Mouse (Mus musculus) stomach, postnatal 0 days (tissue): ENCODE data around the gene Nktr. TPM values are rescaled to one million over a fixed set of nuclear protein-coding genes. Genes with fewer than 3 reads are reported as not detected.

ENCODE experiments used
- ATAC-seq: fragments of 200-750 bp; cut with Nextera tagmentation; 2 replicates; pipeline ENCODE4 v1.8.0; 2017; ENCODE audit not compliant: low FRiP score, low TSS enrichment
- DNase-seq: peaks from one replicate; pipeline ENCODE4 v3.0.0-alpha.2; 2016; ENCODE audit warnings: low spot score
- H3K27ac ChIP-seq: fragments of 300-500 bp; sonication (generic); replicated peaks from 2 replicates; pipeline ENCODE4 v1.5.1; 2014; ENCODE audit warnings: mild to moderate bottlenecking, control low read depth
- H3K27me3 ChIP-seq: fragments of 300-500 bp; sonication (generic); 2 replicates; pipeline ENCODE4 v1.6.1; 2014; ENCODE audit warnings: low read length; ENCODE audit not compliant: control insufficient read depth, insufficient read depth
- H3K36me3 ChIP-seq: fragments of 300-500 bp; sonication (generic); 2 replicates; pipeline ENCODE4 v1.6.1; 2014; ENCODE audit warnings: low read length, mixed read lengths; ENCODE audit not compliant: control insufficient read depth, insufficient read depth
- H3K4me1 ChIP-seq: fragments of 300-500 bp; sonication (generic); replicated peaks from 2 replicates; pipeline ENCODE4 v1.6.1; 2014; ENCODE audit warnings: antibody characterized with exemption; ENCODE audit not compliant: control insufficient read depth, insufficient read depth
- H3K4me2 ChIP-seq: fragments of 300-500 bp; sonication (generic); replicated peaks from 2 replicates; pipeline ENCODE4 v1.6.1; 2014; ENCODE audit warnings: low read depth, mild to moderate bottlenecking, control low read depth, moderate library complexity
- H3K4me3 ChIP-seq: fragments of 300-500 bp; sonication (generic); 2 replicates; pipeline ENCODE4 v1.5.1; 2014; ENCODE audit warnings: low read depth, low read length, control low read depth
- H3K9ac ChIP-seq: fragments of 300-500 bp; sonication (generic); 2 replicates; pipeline ENCODE4 v1.6.1; 2014; ENCODE audit warnings: mild to moderate bottlenecking, low read length, control low read depth, mixed read lengths
- H3K9me3 ChIP-seq: fragments of 300-500 bp; sonication (generic); 2 replicates; pipeline ENCODE4 v1.6.1; 2016; ENCODE audit warnings: low read length; ENCODE audit not compliant: control insufficient read depth
- CTCF ChIP-seq: IDR thresholded peaks from 2 replicates; pipeline ENCODE4 v1.5.1; 2016; ENCODE audit warnings: antibody characterized with exemption, low read depth, mild to moderate bottlenecking, moderate library complexity
- EP300 ChIP-seq: optimal IDR thresholded peaks from 2 replicates; pipeline ENCODE3; 2016; ENCODE audit warnings: antibody characterized with exemption
- WGBS: fragments of 180-500 bp; shearing (Covaris S2); extraction: QIAGEN DNeasy Blood & Tissue Kit; methylation state at CpG from one replicate; pipeline ENCODE4 v1.1.7; 2014; 5-methylcytosine and 5-hydroxymethylcytosine counted together
- polyA plus RNA-seq: library from polyadenylated mRNA; unstranded; fragments of >200 nt; fragmentation: Nextera tagmentation; extraction: Ambion mirVana; gene quantifications from 2 replicates; pipeline ENCODE4 v1.2.1, GENCODE M21; 2015

Gene Nktr
- polyA plus RNA-seq, 1 experiment from 2014 or later, result 32.0 TPM

DNA sequence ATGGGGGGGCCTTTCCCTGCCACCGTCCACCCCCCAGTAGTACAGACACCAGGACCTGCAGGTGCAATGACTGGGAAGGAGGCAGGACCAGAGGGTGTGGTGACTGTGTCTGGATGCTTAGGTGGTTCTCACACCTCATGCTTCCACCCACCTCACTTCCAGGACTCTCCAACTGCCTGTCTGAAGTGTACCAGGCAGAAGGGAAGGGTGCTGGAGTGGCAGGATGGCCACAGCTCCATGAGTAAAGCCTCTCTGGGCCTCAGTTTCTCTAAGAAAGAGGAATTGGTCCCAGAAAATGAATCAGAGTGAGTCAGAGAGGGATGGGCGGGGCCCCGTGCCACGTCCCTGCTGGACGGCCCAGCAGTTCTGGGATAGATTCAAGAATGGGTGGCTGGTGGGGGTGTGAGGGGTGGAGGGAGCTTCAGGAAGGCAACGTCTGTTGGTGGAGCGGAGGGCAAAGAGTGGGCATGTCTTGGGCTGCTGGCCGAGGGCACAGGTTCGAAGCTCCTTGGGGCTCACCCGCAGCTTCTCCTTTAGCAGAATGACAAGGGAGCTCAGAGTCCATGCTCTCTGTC is 42.2 kb downstream of the Nktr start:
- Histone ChIP-seq H3K9me3 (no peaks in the 10 kb centered on the region), H3K27me3 (no peaks in the 10 kb centered on the region), H3K27ac (peak overlapping the region; percentile 92), H3K4me1 (0 out of 2 replicates have a peak, but pooled peaks cover 8% of the 10 kb centered on the region), H3K4me3 (peak overlapping the region; percentile 73; the same call in 1 of the 2 replicates), H3K9ac (peak overlapping the region; percentile 89; the same call in 1 of the 2 replicates), H3K4me2 (peak overlapping the region; percentile 96), H3K36me3 (peaks cover 7% of the 10 kb centered on the region; the same call in 1 of the 2 replicates)
- TF ChIP-seq CTCF (no peak), EP300 (no peak)
- 37% methylated on average over 10 of the region's 10 CpGs for WGBS
- peak; percentile 47 for DNase-seq
- no peak for ATAC-seq

DNA sequence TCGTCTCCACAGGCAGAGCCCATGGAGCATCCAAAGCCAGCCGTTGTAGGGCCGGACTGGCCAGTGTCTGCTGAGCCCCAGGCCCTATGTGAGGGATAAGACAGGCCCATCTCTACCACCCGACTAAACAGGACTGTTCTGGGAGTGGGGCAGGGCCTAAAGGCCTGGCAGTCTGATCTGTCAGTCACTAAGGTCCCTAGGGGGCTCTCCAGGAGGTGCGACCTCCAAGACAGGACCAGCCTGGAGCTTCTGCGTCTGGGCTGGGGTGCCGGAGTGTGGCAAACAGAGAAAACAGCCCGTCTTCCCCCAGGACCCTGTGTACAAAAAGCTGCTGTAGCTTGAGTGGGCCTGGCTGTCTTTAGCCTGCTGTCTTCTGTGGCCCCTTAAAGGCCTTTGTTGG is 42.8 kb downstream of the Nktr start:
- no peak for DNase-seq
- Histone ChIP-seq H3K4me2 (no peak overlapping the region), H3K4me1 (0 out of 2 replicates have a peak, but pooled peaks cover 8% of the 10 kb centered on the region), H3K36me3 (peaks cover 6% of the 10 kb centered on the region; the same call in 1 of the 2 replicates), H3K9me3 (no peaks in the 10 kb centered on the region), H3K27ac (no peak overlapping the region; the same call in 1 of the 2 replicates), H3K27me3 (no peaks in the 10 kb centered on the region), H3K4me3 (no peak overlapping the region), H3K9ac (no peak overlapping the region; the same call in 1 of the 2 replicates)
- ATAC-seq, result no peak
- WGBS, result 76% methylated on average over 8 of the region's 8 CpGs
- TF ChIP-seq CTCF, result no peak
- TF ChIP-seq EP300, result no peak

DNA sequence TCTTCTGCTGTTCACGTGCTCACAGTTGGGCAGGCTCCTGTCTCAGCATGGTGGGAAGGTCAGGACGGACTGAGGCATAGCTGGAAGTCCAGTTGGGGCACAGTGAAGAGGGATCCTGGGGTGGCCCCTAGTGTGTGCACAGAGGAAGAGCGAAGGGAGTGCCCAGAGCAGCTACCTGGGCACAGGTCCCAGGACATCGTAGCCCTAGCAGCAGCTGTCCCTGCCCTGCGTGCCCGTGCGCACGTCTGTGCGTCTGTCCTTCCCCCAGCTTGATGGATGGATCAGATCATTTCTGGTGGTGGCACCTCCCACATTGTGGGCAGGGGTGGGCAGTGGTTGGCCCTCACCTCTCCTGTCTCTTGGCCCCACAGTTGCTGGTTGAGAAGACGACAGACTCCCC is 43.3 kb downstream of the Nktr start:
- H3K4me1 ChIP-seq, result 0 out of 2 replicates have a peak, but pooled peaks cover 8% of the 10 kb centered on the region
- WGBS, result 79% methylated on average over 10 of the region's 10 CpGs
- H3K4me3 ChIP-seq, result no peak overlapping the region
- no peak overlapping the region for H3K4me2 ChIP-seq
- DNase-seq (no peak), ATAC-seq (no peak)
- no peak for TF ChIP-seq CTCF
- no peak for TF ChIP-seq EP300
- H3K9me3 ChIP-seq, result no peaks in the 10 kb centered on the region
- no peak overlapping the region for H3K27ac ChIP-seq
- peaks cover 4% of the 10 kb centered on the region; the same call in 1 of the 2 replicates for H3K36me3 ChIP-seq
- no peak overlapping the region; the same call in 1 of the 2 replicates for H3K9ac ChIP-seq
- no peaks in the 10 kb centered on the region for H3K27me3 ChIP-seq

DNA sequence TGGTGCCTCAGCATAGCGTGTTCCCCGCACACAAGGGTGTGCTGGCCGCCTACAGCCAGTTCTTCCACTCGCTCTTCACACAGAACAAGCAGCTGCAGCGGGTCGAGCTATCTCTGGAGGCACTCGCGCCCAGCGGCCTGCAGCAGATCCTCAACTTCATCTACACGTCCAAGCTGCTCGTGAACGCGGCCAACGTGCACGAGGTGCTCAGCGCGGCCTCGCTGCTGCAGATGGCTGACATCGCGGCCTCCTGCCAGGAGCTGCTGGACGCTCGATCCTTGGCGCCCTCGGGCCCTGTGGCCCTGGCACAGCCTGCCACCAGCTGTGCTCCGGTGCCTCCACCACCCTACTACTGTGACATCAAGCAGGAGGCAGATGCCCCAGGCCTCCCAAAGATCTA is 43.8 kb downstream of the Nktr start:
- TF ChIP-seq CTCF (no peak), EP300 (no peak)
- 93% methylated on average over 25 of the region's 25 CpGs for WGBS
- ATAC-seq (no peak), DNase-seq (no peak)
- H3K9me3 ChIP-seq, result no peaks in the 10 kb centered on the region
- H3K9ac ChIP-seq, result no peak overlapping the region
- no peak overlapping the region for H3K4me3 ChIP-seq
- no peak overlapping the region for H3K27ac ChIP-seq
- 0 out of 2 replicates have a peak, but pooled peaks cover 8% of the 10 kb centered on the region for H3K4me1 ChIP-seq
- H3K4me2 ChIP-seq, result no peak overlapping the region
- H3K27me3 ChIP-seq, result no peaks in the 10 kb centered on the region
- H3K36me3 ChIP-seq, result peaks cover 4% of the 10 kb centered on the region; the same call in 1 of the 2 replicates

DNA sequence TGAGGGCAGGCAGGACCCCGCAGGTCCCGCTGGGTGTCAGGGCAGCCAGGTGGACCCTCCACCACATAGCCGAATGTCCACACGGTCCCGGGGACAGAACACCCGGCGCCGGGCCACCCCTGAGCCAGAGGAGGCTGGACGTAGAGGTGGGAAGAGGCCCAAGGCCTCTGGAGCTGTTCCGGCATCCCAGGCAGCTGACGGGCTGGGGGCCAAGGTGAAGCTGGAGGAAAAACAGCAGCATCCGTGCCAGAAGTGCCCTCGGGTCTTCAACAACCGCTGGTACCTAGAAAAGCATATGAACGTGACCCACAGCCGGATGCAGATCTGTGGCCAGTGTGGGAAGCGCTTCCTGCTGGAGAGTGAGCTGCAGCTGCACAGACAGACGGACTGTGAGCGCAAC is 44.7 kb downstream of the Nktr start:
- Histone ChIP-seq H3K4me3 (no peak overlapping the region), H3K36me3 (peaks cover 4% of the 10 kb centered on the region; the same call in 1 of the 2 replicates), H3K27ac (no peak overlapping the region), H3K27me3 (no peaks in the 10 kb centered on the region), H3K4me1 (0 out of 2 replicates have a peak, but pooled peaks cover 3% of the 10 kb centered on the region), H3K9ac (no peak overlapping the region), H3K4me2 (no peak overlapping the region), H3K9me3 (no peaks in the 10 kb centered on the region)
- no peak for TF ChIP-seq CTCF
- no peak for TF ChIP-seq EP300
- WGBS, result 79% methylated on average over 19 of the region's 19 CpGs
- DNase-seq (no peak), ATAC-seq (no peak)

DNA sequence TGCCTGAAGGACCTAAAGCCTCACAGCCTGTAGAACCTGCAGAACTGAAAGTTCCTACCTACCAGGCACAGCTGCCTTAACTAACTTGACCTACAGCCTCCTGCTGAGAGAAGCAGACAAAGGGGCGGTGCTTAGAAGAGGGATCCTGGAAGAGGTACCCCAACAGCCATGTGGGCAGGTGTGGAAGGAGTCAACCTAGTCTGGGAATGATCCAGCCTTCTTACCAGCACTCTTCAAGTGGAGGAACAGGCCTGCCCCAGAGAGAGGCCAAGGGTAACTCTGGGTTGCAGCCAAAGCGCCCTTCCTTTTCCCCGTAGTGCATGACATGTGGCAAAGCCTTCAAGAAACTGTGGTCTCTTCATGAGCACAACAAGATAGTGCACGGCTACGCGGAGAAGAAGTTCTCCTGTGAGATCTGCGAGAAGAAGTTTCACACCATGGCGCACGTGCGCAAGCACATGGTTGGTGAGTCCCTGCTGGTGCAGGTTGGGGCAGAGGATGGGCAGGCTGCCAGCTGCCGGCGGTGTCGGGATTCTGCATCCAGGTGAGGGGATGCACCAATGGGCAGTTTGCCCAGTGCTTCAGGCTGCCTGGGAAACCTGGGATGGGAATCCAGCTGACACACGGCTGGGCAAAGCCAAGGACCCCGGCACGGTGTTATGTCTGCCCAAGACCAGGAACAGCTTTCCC is 46.3 kb downstream of the Nktr start:
- Histone ChIP-seq H3K9me3 (no peaks in the 10 kb centered on the region), H3K27me3 (no peaks in the 10 kb centered on the region), H3K4me2 (no peak overlapping the region), H3K9ac (no peak overlapping the region), H3K4me1 (0 out of 2 replicates have a peak, but pooled peaks cover 3% of the 10 kb centered on the region), H3K27ac (no peak overlapping the region), H3K4me3 (no peak overlapping the region), H3K36me3 (peaks cover 4% of the 10 kb centered on the region; the same call in 1 of the 2 replicates)
- TF ChIP-seq EP300, result no peak
- TF ChIP-seq CTCF, result no peak
- DNase-seq (no peak), ATAC-seq (no peak)
- 80% methylated on average over 16 of the region's 16 CpGs for WGBS
